Mouse (Mus musculus) E14TG2a.4 (cell line): Measurements from ENCODE around the gene Tmem192.

Source experiments
- H3K27me3 ChIP-seq: 2 replicates; pipeline ENCODE4 v1.6.1; 2014; ENCODE audit warnings: low read length, control low read depth; ENCODE audit not compliant: insufficient read depth
- H3K36me3 ChIP-seq: 2 replicates; pipeline ENCODE4 v1.6.1; 2014; ENCODE audit warnings: low read length, control low read depth; ENCODE audit not compliant: insufficient read depth
- H3K4me1 ChIP-seq: replicated peaks from 2 replicates; pipeline ENCODE4 v1.6.1; 2014; ENCODE audit warnings: low read depth, low read length, control low read depth
- H3K4me3 ChIP-seq: replicated peaks from 2 replicates; pipeline ENCODE4 v1.5.1; 2014; ENCODE audit warnings: mild to moderate bottlenecking, low read length
- H3K9me3 ChIP-seq: 2 replicates; pipeline ENCODE4 v1.6.1; 2014; ENCODE audit warnings: low read length, control low read depth
- CTCF ChIP-seq: conservative IDR thresholded peaks from 2 replicates; pipeline ENCODE4 v1.5.1; 2014; ENCODE audit warnings: low read length
- NANOG ChIP-seq: IDR thresholded peaks from 2 replicates; pipeline ENCODE4 v1.6.1; 2014; ENCODE audit warnings: borderline replicate concordance, low read length, mixed read lengths
- POU5F1 ChIP-seq: IDR thresholded peaks from 2 replicates; pipeline ENCODE4 v1.6.1; 2014; ENCODE audit warnings: low read length, borderline replicate concordance

The Tmem192 gene

GRCm38 (mm10) chr8:64946820-64947697 is at the start of gene Tmem192:
Tmem192 (plus strand) TSS chr8:64947185.
- H3K4me3 ChIP-seq = peak within 1 kb of the TSS; percentile 94
- TF ChIP-seq CTCF (no peak), NANOG (no peak), POU5F1 (no peak)
- no peaks in the 10 kb centered on the region for H3K27me3 ChIP-seq
- H3K36me3 ChIP-seq = no peaks in the 10 kb centered on the region
- H3K9me3 ChIP-seq = no peaks in the 10 kb centered on the region
- peaks cover 47% of the 10 kb centered on the region for H3K4me1 ChIP-seq

GRCm38 (mm10) chr8:64898710-64899109 is 48.3 kb upstream of the Tmem192 start:
- H3K4me3 ChIP-seq = no peak overlapping the region
- TF ChIP-seq POU5F1 (no peak), CTCF (no peak), NANOG (no peak)
- no peaks in the 10 kb centered on the region for H3K9me3 ChIP-seq
- no peaks in the 10 kb centered on the region for H3K36me3 ChIP-seq
- H3K4me1 ChIP-seq = no peaks in the 10 kb centered on the region
- no peaks in the 10 kb centered on the region for H3K27me3 ChIP-seq

GRCm38 (mm10) chr8:64900645-64901044 is 46.3 kb upstream of the Tmem192 start:
- Histone ChIP-seq H3K9me3 (no peaks in the 10 kb centered on the region), H3K36me3 (no peaks in the 10 kb centered on the region), H3K27me3 (no peaks in the 10 kb centered on the region), H3K4me1 (no peaks in the 10 kb centered on the region), H3K4me3 (no peak overlapping the region)
- TF ChIP-seq POU5F1 = no peak
- no peak for TF ChIP-seq NANOG
- no peak for TF ChIP-seq CTCF

GRCm38 (mm10) chr8:64901527-64902156 is 45.3 kb upstream of the Tmem192 start:
- H3K9me3 ChIP-seq = no peaks in the 10 kb centered on the region
- no peaks in the 10 kb centered on the region for H3K27me3 ChIP-seq
- no peaks in the 10 kb centered on the region for H3K4me1 ChIP-seq
- TF ChIP-seq CTCF (no peak), NANOG (no peak), POU5F1 (no peak)
- no peak overlapping the region for H3K4me3 ChIP-seq
- no peaks in the 10 kb centered on the region for H3K36me3 ChIP-seq

- Histone ChIP-seq H3K4me1 (no peaks in the 10 kb centered on the region), H3K9me3 (no peaks in the 10 kb centered on the region), H3K36me3 (no peaks in the 10 kb centered on the region), H3K4me3 (no peak overlapping the region), H3K27me3 (no peaks in the 10 kb centered on the region)
- no peak for TF ChIP-seq CTCF
- TF ChIP-seq POU5F1 = no peak
- no peak for TF ChIP-seq NANOG
Observed at GRCm38 (mm10) chr8:64902191-64902590, 44.8 kb upstream of the Tmem192 start.

- H3K9me3 ChIP-seq = no peaks in the 10 kb centered on the region
- TF ChIP-seq CTCF (no peak), POU5F1 (no peak), NANOG (no peak)
- H3K4me3 ChIP-seq = no peak overlapping the region
- H3K36me3 ChIP-seq = no peaks in the 10 kb centered on the region
- no peaks in the 10 kb centered on the region for H3K4me1 ChIP-seq
- no peaks in the 10 kb centered on the region for H3K27me3 ChIP-seq
Observed at GRCm38 (mm10) chr8:64903778-64904177, 43.2 kb upstream of the Tmem192 start.

- H3K9me3 ChIP-seq = no peaks in the 10 kb centered on the region
- H3K4me3 ChIP-seq = no peak overlapping the region
- no peaks in the 10 kb centered on the region for H3K36me3 ChIP-seq
- H3K27me3 ChIP-seq = no peaks in the 10 kb centered on the region
- H3K4me1 ChIP-seq = no peaks in the 10 kb centered on the region
- no peak for TF ChIP-seq CTCF
Observed at GRCm38 (mm10) chr8:64910026-64910425, 37.0 kb upstream of the Tmem192 start.

GRCm38 (mm10) chr8:64916793-64917192 is 30.2 kb upstream of the Tmem192 start:
- no peak overlapping the region for H3K4me3 ChIP-seq
- H3K9me3 ChIP-seq = no peaks in the 10 kb centered on the region
- 0 out of 2 replicates have a peak, but pooled peaks cover 7% of the 10 kb centered on the region for H3K4me1 ChIP-seq
- H3K27me3 ChIP-seq = no peaks in the 10 kb centered on the region
- TF ChIP-seq CTCF = no peak
- TF ChIP-seq NANOG = no peak
- no peak for TF ChIP-seq POU5F1
- no peaks in the 10 kb centered on the region for H3K36me3 ChIP-seq

- Histone ChIP-seq H3K36me3 (no peaks in the 10 kb centered on the region), H3K4me3 (no peak overlapping the region), H3K9me3 (no peaks in the 10 kb centered on the region), H3K4me1 (peaks cover 8% of the 10 kb centered on the region; the same call in 1 of the 2 replicates), H3K27me3 (no peaks in the 10 kb centered on the region)
- TF ChIP-seq POU5F1 (no peak), NANOG (no peak), CTCF (no peak)
Observed at GRCm38 (mm10) chr8:64923329-64923728, 23.7 kb upstream of the Tmem192 start.
